Mouse (Mus musculus) lung, embryonic 16.5 days (tissue): ENCODE measurements around the gene Gimap8. TPM values are rescaled to one million over a fixed set of nuclear protein-coding genes. Genes with fewer than 3 reads are reported as not detected.

Experiments used
- ATAC-seq: fragments of 200-750 bp; cut with Nextera tagmentation; 2 replicates; pipeline ENCODE4 v1.8.0; 2017; ENCODE audit warnings: low read depth, mild to moderate bottlenecking, moderate library complexity
- H3K27ac ChIP-seq: fragments of 300-500 bp; sonication (generic); 2 replicates; pipeline ENCODE4 v1.5.1; 2014; ENCODE audit warnings: mild to moderate bottlenecking, control low read depth, low read length
- H3K27me3 ChIP-seq: fragments of 300-500 bp; sonication (generic); 2 replicates; pipeline ENCODE4 v1.6.1; 2014; ENCODE audit warnings: low read depth, low read length, mixed read lengths; ENCODE audit not compliant: control insufficient read depth, insufficient read depth
- H3K36me3 ChIP-seq: fragments of 300-500 bp; sonication (generic); 2 replicates; pipeline ENCODE4 v1.6.1; 2014; ENCODE audit warnings: low read length; ENCODE audit not compliant: control insufficient read depth, insufficient read depth
- H3K4me1 ChIP-seq: fragments of 300-500 bp; sonication (generic); replicated peaks from 2 replicates; pipeline ENCODE4 v1.6.1; 2014; ENCODE audit warnings: low read length, mixed read lengths; ENCODE audit not compliant: control insufficient read depth, insufficient read depth
- H3K4me2 ChIP-seq: fragments of 300-500 bp; sonication (generic); 2 replicates; pipeline ENCODE4 v1.6.1; 2014; ENCODE audit warnings: low read depth, low read length, control low read depth
- H3K4me3 ChIP-seq: fragments of 300-500 bp; sonication (generic); 2 replicates; pipeline ENCODE4 v1.5.1; 2014; ENCODE audit warnings: mild to moderate bottlenecking, low read length, control low read depth
- H3K9ac ChIP-seq: fragments of 300-500 bp; sonication (generic); 2 replicates; pipeline ENCODE4 v1.6.1; 2014; ENCODE audit warnings: low read length, control low read depth
- H3K9me3 ChIP-seq: fragments of 300-500 bp; sonication (generic); 2 replicates; pipeline ENCODE4 v1.6.1; 2016; ENCODE audit warnings: low read length; ENCODE audit not compliant: control insufficient read depth
- WGBS: fragments of 180-500 bp; shearing (Covaris S2); extraction: QIAGEN DNeasy Blood & Tissue Kit; methylation state at CpG from one replicate; pipeline ENCODE4 v1.1.7; 2014; 5-methylcytosine and 5-hydroxymethylcytosine counted together
- polyA plus RNA-seq: library from polyadenylated mRNA; unstranded; fragments of >200 nt; fragmentation: Nextera tagmentation; extraction: Ambion mirVana; gene quantifications from 2 replicates; pipeline ENCODE4 v1.2.1, GENCODE M21; 2015

Gimap8 gene
- 5.9 and 6.1 TPM in 2 replicates for polyA plus RNA-seq

GRCm38 (mm10) chr6:48646995-48647394 is at the start of gene Gimap8:
Gimap8 (plus strand) TSS chr6:48647234.
- H3K4me1 ChIP-seq: no peaks in the 10 kb centered on the region
- no peaks in the 10 kb centered on the region; the same call in 1 of the 2 replicates for H3K27me3 ChIP-seq
- no peaks in the 10 kb centered on the region for H3K36me3 ChIP-seq
- H3K4me2 ChIP-seq: peak within 1 kb of the TSS; percentile 31
- H3K9ac ChIP-seq: 0 out of 2 replicates have a peak within 1 kb of the TSS, but pooled peaks have one; percentile 16
- H3K4me3 ChIP-seq: peak within 1 kb of the TSS; percentile 25
- no peaks in the 10 kb centered on the region for H3K9me3 ChIP-seq
- H3K27ac ChIP-seq: no peak within 1 kb of the TSS
- 35% methylated on average over 3 of the region's 3 CpGs for WGBS
- peak; percentile 73; the same call in 1 of the 2 replicates for ATAC-seq

- ATAC-seq: no peak
- no peak overlapping the region for H3K4me2 ChIP-seq
- WGBS: 91% methylated on average over 1 of the region's 1 CpGs
- H3K4me1 ChIP-seq: peaks cover 13% of the 10 kb centered on the region
- H3K36me3 ChIP-seq: peaks cover 42% of the 10 kb centered on the region
- H3K9ac ChIP-seq: no peak overlapping the region
- no peaks in the 10 kb centered on the region for H3K27me3 ChIP-seq
- H3K4me3 ChIP-seq: no peak overlapping the region
- no peak overlapping the region for H3K27ac ChIP-seq
- peaks cover 24% of the 10 kb centered on the region for H3K9me3 ChIP-seq
Observed at GRCm38 (mm10) chr6:48600594-48600993, 46.4 kb upstream of the Gimap8 start.

DNA sequence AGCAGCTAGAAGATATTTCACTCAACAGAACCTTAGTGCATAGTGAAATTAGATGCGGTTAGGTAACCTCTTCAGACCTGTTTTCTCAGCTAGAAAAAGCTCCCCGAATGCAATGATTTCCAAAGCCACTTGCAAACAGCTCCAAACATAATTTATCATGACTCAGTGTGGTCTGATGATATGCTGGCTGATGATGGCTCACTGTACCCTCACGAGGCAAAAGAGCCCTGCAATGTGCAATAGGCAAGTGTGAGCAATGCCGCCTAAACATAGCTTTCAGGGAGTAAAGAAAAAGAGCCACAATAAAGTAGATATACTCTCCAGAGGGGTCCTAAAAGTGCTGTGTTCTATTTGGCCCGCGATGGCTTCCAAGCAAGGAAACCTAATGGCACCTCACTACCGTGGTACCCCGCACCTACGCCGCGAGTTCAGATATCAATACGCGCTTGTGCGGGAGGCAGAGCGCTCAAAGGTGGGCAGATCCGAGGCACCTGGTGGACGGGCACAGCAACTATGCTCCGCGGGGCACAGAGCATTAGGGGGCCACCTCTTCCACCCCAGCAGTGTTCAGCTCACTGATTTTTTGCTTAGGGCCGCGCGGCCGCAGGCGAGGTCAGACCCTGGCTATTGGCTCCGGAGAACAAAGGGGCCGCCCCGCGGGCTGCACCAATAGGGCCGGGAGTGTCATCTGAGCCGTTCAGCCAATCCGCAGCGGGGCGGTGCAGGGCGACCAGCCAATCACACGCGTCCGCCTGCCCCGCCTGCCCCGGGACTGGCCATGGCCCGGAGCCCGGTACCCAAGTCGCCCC is 45.6 kb upstream of the Gimap8 start, which contains the start of gene Zfp775:
Gene Zfp775 (plus strand): TSS at position 793 of the 809 bp plus-strand sequence.
- Histone ChIP-seq H3K36me3 (peaks cover 34% of the 10 kb centered on the region), H3K27me3 (no peaks in the 10 kb centered on the region), H3K4me2 (peak within 1 kb of the TSS; percentile 98), H3K27ac (peak within 1 kb of the TSS; percentile 73), H3K4me3 (peak within 1 kb of the TSS; percentile 91), H3K9me3 (peaks cover 15% of the 10 kb centered on the region), H3K9ac (peak within 1 kb of the TSS; percentile 88), H3K4me1 (peaks cover 13% of the 10 kb centered on the region)
- peak; percentile 100 for ATAC-seq
- WGBS: 5% methylated on average over 42 of the region's 42 CpGs

DNA sequence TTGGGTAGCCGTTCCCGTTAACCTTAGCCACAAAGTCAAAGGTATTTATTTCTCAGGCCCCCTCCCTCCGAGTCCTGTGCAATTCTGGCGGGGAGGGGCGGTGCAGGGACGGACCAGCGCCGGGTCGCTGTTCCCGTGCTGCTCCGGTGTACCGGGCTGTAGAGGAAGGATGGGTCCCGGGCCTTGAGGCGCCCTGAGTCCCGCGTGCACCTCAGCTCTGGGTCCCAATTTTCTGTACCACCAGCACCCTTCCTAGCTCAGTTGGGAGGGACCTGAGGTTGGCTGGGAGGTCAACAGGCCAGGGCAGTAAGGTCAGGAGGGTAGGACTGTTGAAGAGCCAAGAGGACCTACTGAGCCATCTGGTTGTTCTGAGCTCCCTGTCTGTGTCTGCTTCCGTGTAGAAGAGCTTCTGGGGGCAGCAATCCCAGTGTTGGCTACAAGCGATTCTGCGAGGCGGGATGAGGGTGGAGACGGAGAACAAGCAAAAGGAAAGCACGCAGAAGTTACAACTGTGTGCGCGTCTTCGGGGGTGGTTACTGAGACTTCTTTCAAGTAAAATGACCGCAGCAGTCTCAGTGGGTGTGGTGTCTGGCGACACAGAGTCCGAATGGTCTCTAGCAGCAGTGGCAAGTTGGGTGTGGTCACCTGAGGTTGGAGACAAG is 44.8 kb upstream of the Gimap8 start:
- Histone ChIP-seq H3K9me3 (peaks cover 8% of the 10 kb centered on the region), H3K4me2 (peak overlapping the region; percentile 98), H3K36me3 (peaks cover 27% of the 10 kb centered on the region), H3K9ac (peak overlapping the region; percentile 88), H3K27ac (peak overlapping the region; percentile 73), H3K4me1 (peaks cover 13% of the 10 kb centered on the region), H3K27me3 (no peaks in the 10 kb centered on the region), H3K4me3 (peak overlapping the region; percentile 91)
- WGBS: under 1% methylated on average over 27 of the region's 28 CpGs
- peak; percentile 72 for ATAC-seq

DNA sequence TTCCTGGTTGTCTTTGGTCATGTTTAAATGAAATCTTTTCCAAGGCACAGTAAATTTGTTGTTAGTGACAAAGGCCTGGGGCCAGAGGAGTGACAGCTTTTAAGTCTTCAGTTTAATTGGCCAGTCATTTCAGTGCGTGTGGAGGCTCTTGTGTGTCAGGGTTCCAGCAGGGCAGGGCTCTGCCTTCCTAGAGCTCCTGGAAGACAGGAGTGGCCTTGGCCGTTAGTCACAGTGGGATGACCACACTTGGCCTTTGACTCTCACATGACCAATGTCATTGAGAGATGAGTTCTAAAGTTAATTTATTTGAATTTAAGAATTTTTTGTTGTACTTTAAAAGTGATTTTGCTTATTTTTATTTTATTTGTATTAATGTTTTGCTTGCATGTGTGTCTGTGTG is 38.9 kb upstream of the Gimap8 start:
- no peak overlapping the region for H3K4me3 ChIP-seq
- ATAC-seq: no peak
- H3K27me3 ChIP-seq: no peaks in the 10 kb centered on the region
- no peaks in the 10 kb centered on the region for H3K36me3 ChIP-seq
- H3K9ac ChIP-seq: no peak overlapping the region
- 73% methylated on average over 2 of the region's 2 CpGs for whole genome bisulfite sequencing
- no peaks in the 10 kb centered on the region for H3K9me3 ChIP-seq
- H3K4me2 ChIP-seq: no peak overlapping the region
- H3K4me1 ChIP-seq: no peaks in the 10 kb centered on the region
- H3K27ac ChIP-seq: no peak overlapping the region

GRCm38 (mm10) chr6:48609512-48609911 is 37.5 kb upstream of the Gimap8 start:
- WGBS: 51% methylated on average over 7 of the region's 7 CpGs
- Histone ChIP-seq H3K27me3 (no peaks in the 10 kb centered on the region), H3K36me3 (peaks cover 2% of the 10 kb centered on the region; the same call in 1 of the 2 replicates), H3K4me1 (no peaks in the 10 kb centered on the region), H3K4me3 (no peak overlapping the region), H3K27ac (no peak overlapping the region), H3K9ac (no peak overlapping the region), H3K4me2 (no peak overlapping the region), H3K9me3 (no peaks in the 10 kb centered on the region)
- ATAC-seq: no peak

GRCm38 (mm10) chr6:48610657-48611056 is 36.4 kb upstream of the Gimap8 start:
- Histone ChIP-seq H3K27me3 (no peaks in the 10 kb centered on the region), H3K27ac (no peak overlapping the region), H3K4me2 (no peak overlapping the region), H3K36me3 (peaks cover 2% of the 10 kb centered on the region; the same call in 1 of the 2 replicates), H3K4me3 (no peak overlapping the region), H3K9ac (no peak overlapping the region), H3K4me1 (no peaks in the 10 kb centered on the region), H3K9me3 (no peaks in the 10 kb centered on the region)
- no peak for ATAC-seq
- WGBS: 42% methylated on average over 3 of the region's 3 CpGs

GRCm38 (mm10) chr6:48613464-48613863 is 33.6 kb upstream of the Gimap8 start:
- H3K27me3 ChIP-seq: no peaks in the 10 kb centered on the region
- 77% methylated on average over 4 of the region's 4 CpGs for WGBS
- no peak overlapping the region for H3K4me3 ChIP-seq
- no peaks in the 10 kb centered on the region for H3K9me3 ChIP-seq
- no peaks in the 10 kb centered on the region for H3K4me1 ChIP-seq
- H3K4me2 ChIP-seq: no peak overlapping the region
- no peak overlapping the region for H3K27ac ChIP-seq
- H3K36me3 ChIP-seq: peaks cover 2% of the 10 kb centered on the region; the same call in 1 of the 2 replicates
- H3K9ac ChIP-seq: no peak overlapping the region
- ATAC-seq: no peak

- H3K9ac ChIP-seq: no peak overlapping the region
- no peak overlapping the region for H3K4me3 ChIP-seq
- H3K9me3 ChIP-seq: no peaks in the 10 kb centered on the region
- H3K4me1 ChIP-seq: no peaks in the 10 kb centered on the region
- H3K36me3 ChIP-seq: peaks cover 10% of the 10 kb centered on the region
- no peak overlapping the region for H3K27ac ChIP-seq
- no peak for ATAC-seq
- 86% methylated on average over 5 of the region's 5 CpGs for WGBS
- no peak overlapping the region for H3K4me2 ChIP-seq
- no peaks in the 10 kb centered on the region for H3K27me3 ChIP-seq
Observed at GRCm38 (mm10) chr6:48614756-48615155, 32.3 kb upstream of the Gimap8 start.
